In the genomic region with DNA sequence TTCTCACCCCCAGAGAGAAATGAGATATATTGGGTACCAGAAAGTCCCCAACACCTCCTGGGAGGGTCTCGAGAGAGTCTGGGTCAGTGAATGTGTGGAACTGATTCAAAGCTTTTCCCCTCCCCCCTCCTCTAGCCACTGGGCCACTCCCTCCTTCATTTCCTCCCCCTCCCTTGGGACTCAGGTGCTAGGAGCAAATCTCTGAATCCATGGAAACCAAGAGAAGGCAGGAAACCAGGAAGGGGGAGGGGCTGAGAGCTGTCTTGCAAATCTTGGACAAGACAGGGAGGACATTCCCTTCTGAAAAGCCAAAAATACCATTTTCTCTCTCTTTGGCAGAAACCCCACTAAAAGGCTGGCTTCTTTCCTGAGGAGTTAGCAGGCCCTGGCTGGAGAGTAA, we compare ENCODE assay signal across 10 mouse cellular contexts. TPM values are rescaled to one million over a fixed set of nuclear protein-coding genes. Genes with fewer than 3 reads are reported as not detected.
DNase-seq lines count a peak whose midpoint lies in the region; ATAC-seq and TF ChIP-seq lines count a peak whose summit lies in the region.
"Had no signal": no experiment of that assay in that cellular context is flagged by ENCODE, and none has a peak within 500 bp of the region (broad histone marks: within the 10 kb centered on the region; RNA-seq: fewer than 3 reads in every experiment).

No protein-coding gene starts in this region.

- 0 out of 2 replicates have a peak, but pooled peaks cover 6% of the 10 kb centered on the region for H3K9me3 ChIP-seq in forebrain, embryonic 10.5 days
- no peaks in the 10 kb centered on the region for H3K9me3 ChIP-seq in forebrain, embryonic 16.5 days (ENCODE audit: control insufficient read depth, low read length)
- H3K9me3 ChIP-seq in forebrain, postnatal 0 days (ENCODE audit: low read length), result no peaks in the 10 kb centered on the region
- no peaks in the 10 kb centered on the region for H3K9me3 ChIP-seq in midbrain, embryonic 16.5 days (replicated peaks; ENCODE audit: control insufficient read depth, low read length, poor library complexity, severe bottlenecking)
- H3K9me3 ChIP-seq: hindbrain, embryonic 15.5 days; liver, embryonic 15.5 days had no signal

- H3K4me3 ChIP-seq in forebrain, embryonic 10.5 days, result no peak overlapping the region
- H3K4me3 ChIP-seq in forebrain, embryonic 16.5 days (replicated peaks; ENCODE audit: low read length), result no peak overlapping the region
- H3K4me3 ChIP-seq in forebrain, postnatal 0 days (ENCODE audit: low read depth, low read length), result no peak overlapping the region
- no peak overlapping the region for H3K4me3 ChIP-seq in midbrain, embryonic 16.5 days (ENCODE audit: low read depth, low read length)
- H3K4me3 ChIP-seq: hindbrain, embryonic 15.5 days; liver, embryonic 15.5 days had no signal

- H3K27me3 ChIP-seq in forebrain, embryonic 10.5 days (ENCODE audit: poor library complexity, severe bottlenecking), result no peaks in the 10 kb centered on the region
- no peaks in the 10 kb centered on the region for H3K27me3 ChIP-seq in forebrain, embryonic 16.5 days (replicated peaks; ENCODE audit: control insufficient read depth, insufficient read depth, low read length)
- H3K27me3 ChIP-seq in forebrain, postnatal 0 days (ENCODE audit: insufficient read depth, low read length), result no peaks in the 10 kb centered on the region
- H3K27me3 ChIP-seq in midbrain, embryonic 16.5 days (ENCODE audit: control insufficient read depth, insufficient read depth, low read depth, low read length), result no peaks in the 10 kb centered on the region
- H3K27me3 ChIP-seq: hindbrain, embryonic 15.5 days; liver, embryonic 15.5 days had no signal

- 0 out of 2 replicates have a peak overlapping the region, but pooled peaks have one; percentile 21 for H3K27ac ChIP-seq in forebrain, embryonic 10.5 days
- H3K27ac ChIP-seq in forebrain, embryonic 16.5 days (ENCODE audit: low read length), result no peak overlapping the region
- no peak overlapping the region for H3K27ac ChIP-seq in forebrain, postnatal 0 days (ENCODE audit: low read depth, low read length)
- 0 out of 2 replicates have a peak overlapping the region, but pooled peaks have one; percentile 19 for H3K27ac ChIP-seq in midbrain, embryonic 16.5 days (ENCODE audit: low read length)
- H3K27ac ChIP-seq: hindbrain, embryonic 15.5 days; liver, embryonic 15.5 days had no signal

- TF ChIP-seq CTCF in forebrain, postnatal 0 days (IDR thresholded peaks at IDR 0.05; ENCODE audit: low read depth), result no peak

- H3K4me2 ChIP-seq in forebrain, embryonic 16.5 days (ENCODE audit: low read length), result no peak overlapping the region
- no peak overlapping the region for H3K4me2 ChIP-seq in forebrain, postnatal 0 days (ENCODE audit: low read depth)
- no peak overlapping the region for H3K4me2 ChIP-seq in midbrain, embryonic 16.5 days (ENCODE audit: low read length)
- H3K4me2 ChIP-seq: hindbrain, embryonic 15.5 days; liver, embryonic 15.5 days had no signal

- 18% methylated on average over 1 of the region's 1 CpGs for WGBS in forebrain, embryonic 10.5 days
- WGBS in forebrain, embryonic 16.5 days, result 32% methylated on average over 1 of the region's 1 CpGs
- 14% methylated on average over 1 of the region's 1 CpGs for WGBS in forebrain, postnatal 0 days
- WGBS in midbrain, embryonic 16.5 days, result 20% methylated on average over 1 of the region's 1 CpGs

- H3K36me3 ChIP-seq in forebrain, embryonic 10.5 days (replicated peaks), result no peaks in the 10 kb centered on the region
- no peaks in the 10 kb centered on the region for H3K36me3 ChIP-seq in forebrain, embryonic 16.5 days (ENCODE audit: control insufficient read depth, insufficient read depth)
- no peaks in the 10 kb centered on the region for H3K36me3 ChIP-seq in forebrain, postnatal 0 days (ENCODE audit: insufficient read depth)
- no peaks in the 10 kb centered on the region for H3K36me3 ChIP-seq in midbrain, embryonic 16.5 days (ENCODE audit: control insufficient read depth, insufficient read depth, low read length)
- H3K36me3 ChIP-seq: hindbrain, embryonic 15.5 days; liver, embryonic 15.5 days had no signal

- H3K4me1 ChIP-seq in forebrain, embryonic 10.5 days, result peaks cover 21% of the 10 kb centered on the region
- 0 out of 2 replicates have a peak, but pooled peaks cover 5% of the 10 kb centered on the region for H3K4me1 ChIP-seq in forebrain, embryonic 16.5 days (replicated peaks; ENCODE audit: control insufficient read depth, insufficient read depth, low read length)
- H3K4me1 ChIP-seq in forebrain, postnatal 0 days (ENCODE audit: insufficient read depth), result no peaks in the 10 kb centered on the region
- peaks cover 13% of the 10 kb centered on the region for H3K4me1 ChIP-seq in midbrain, embryonic 16.5 days (ENCODE audit: control insufficient read depth, insufficient read depth, low read length)
- H3K4me1 ChIP-seq: liver, embryonic 15.5 days had no signal

- H3K9ac ChIP-seq in forebrain, embryonic 16.5 days (replicated peaks; ENCODE audit: low read depth, low read length), result no peak overlapping the region
- H3K9ac ChIP-seq in forebrain, postnatal 0 days, result no peak overlapping the region
- no peak overlapping the region for H3K9ac ChIP-seq in midbrain, embryonic 16.5 days (ENCODE audit: low read depth, low read length)
- H3K9ac ChIP-seq: hindbrain, embryonic 15.5 days; liver, embryonic 15.5 days had no signal

- intact Hi-C loops in left cerebral cortex, postnatal 10 days (cut with DNase I), result no loop called here

- DNase-seq in forebrain, embryonic 10.5 days (ENCODE audit: extremely low spot score, low spot score), result no peak
- peak; percentile 58 to 73 for DNase-seq in left cerebral cortex, postnatal 10 days (ENCODE audit: extremely low spot score in 1 of 2, low spot score in 2 of 2)
- DNase-seq in left cerebral cortex, adult 11 months (ENCODE audit: low spot score), result no peak
- peak; percentile 47 for DNase-seq in forebrain, postnatal 0 days
- DNase-seq in ovary, postnatal 36 days (ENCODE audit: low spot score), result no peak

- no peak for ATAC-seq in forebrain, embryonic 16.5 days
- peak; percentile 29; the same call in 1 of the 2 replicates for ATAC-seq in forebrain, postnatal 0 days
- ATAC-seq in midbrain, embryonic 16.5 days, result peak; percentile 17; the same call in 1 of the 2 replicates
- ATAC-seq in erythroblast, adult 5-6 weeks (replicated peaks; ENCODE audit: low FRiP score, poor library complexity, severe bottlenecking), result no peak

RNA-seq across cellular contexts. Expression of a gene that starts 15.1 kb away (rescaled TPM):
- polyA plus RNA-seq in forebrain, embryonic 10.5 days (2016; fragmentation: Nextera tagmentation; extraction: Ambion mirVana), result 74.0 and 78.5 TPM in 2 replicates
- polyA plus RNA-seq in forebrain, embryonic 16.5 days (2015; fragmentation: Nextera tagmentation; extraction: Ambion mirVana), result 51.8 and 58.0 TPM in 2 replicates
- 10 to 100 TPM; 31.8 to 32.4 TPM for total RNA-seq in left cerebral cortex, postnatal 10 days (2021)
- total RNA-seq in forebrain, postnatal 0 days (2014; rRNA removed), result 41.2 and 52.3 TPM in 2 replicates
- 56.7 and 60.4 TPM in 2 replicates for polyA plus RNA-seq in forebrain, postnatal 0 days (2015; fragmentation: Nextera tagmentation; extraction: Ambion mirVana)
- polyA plus RNA-seq in midbrain, embryonic 16.5 days (2015; fragmentation: Nextera tagmentation; extraction: Ambion mirVana), result 62.7 and 68.6 TPM in 2 replicates
- total RNA-seq in erythroblast, adult 5-6 weeks (2015; ENCODE audit: low replicate concordance), result 28.1 and 29.0 TPM in 2 replicates
- total RNA-seq in erythroblast, adult 5-6 weeks (2017; ENCODE audit: low replicate concordance), result 59.6 and 76.5 TPM in 2 replicates

Comparison
In these comparisons a context has a peak if more than half of its experiments do, and no peak if none do; other contexts are left out.
1. DNase-seq: peak in left cerebral cortex, postnatal 10 days (2 of 2) and forebrain, postnatal 0 days (single experiment); none in forebrain, embryonic 10.5 days (single experiment), left cerebral cortex, adult 11 months (single experiment) and ovary, postnatal 36 days (single experiment).
2. H3K27ac ChIP-seq: peak in forebrain, embryonic 10.5 days (single experiment) and midbrain, embryonic 16.5 days (single experiment); none in forebrain, embryonic 16.5 days (single experiment) and forebrain, postnatal 0 days (single experiment).
3. ATAC-seq: peak in forebrain, postnatal 0 days (single experiment) and midbrain, embryonic 16.5 days (single experiment); none in forebrain, embryonic 16.5 days (single experiment) and erythroblast, adult 5-6 weeks (single experiment).